Mouse (Mus musculus) lung, embryonic 14.5 days (tissue): ENCODE results near the gene Nelfe. TPM values are rescaled to one million over a fixed set of nuclear protein-coding genes. Genes with fewer than 3 reads are reported as not detected.

Experiments
- ATAC-seq: fragments of 200-750 bp; cut with Nextera tagmentation; 2 replicates; pipeline ENCODE4 v1.8.0; 2017; ENCODE audit warnings: mild to moderate bottlenecking, moderate TSS enrichment, moderate library complexity; ENCODE audit not compliant: insufficient read depth
- DNase-seq: peaks from one replicate; pipeline ENCODE4 v3.0.0-alpha.2; 2015
- H3K27ac ChIP-seq: fragments of 300-500 bp; sonication (generic); 2 replicates; pipeline ENCODE4 v1.5.1; 2014; ENCODE audit warnings: low read depth, mild to moderate bottlenecking, moderate library complexity
- H3K27me3 ChIP-seq: fragments of 300-500 bp; sonication (generic); 2 replicates; pipeline ENCODE4 v1.6.1; 2014; ENCODE audit warnings: low read length, control low read depth; ENCODE audit not compliant: insufficient read depth
- H3K36me3 ChIP-seq: fragments of 300-500 bp; sonication (generic); 2 replicates; pipeline ENCODE4 v1.6.1; 2014; ENCODE audit warnings: control low read depth; ENCODE audit not compliant: insufficient read depth
- H3K4me1 ChIP-seq: fragments of 300-500 bp; sonication (generic); 2 replicates; pipeline ENCODE4 v1.6.1; 2014; ENCODE audit warnings: antibody characterized with exemption, control low read depth; ENCODE audit not compliant: insufficient read depth
- H3K4me2 ChIP-seq: fragments of 300-500 bp; sonication (generic); 2 replicates; pipeline ENCODE4 v1.6.1; 2014; ENCODE audit warnings: mild to moderate bottlenecking
- H3K4me3 ChIP-seq: fragments of 300-500 bp; sonication (generic); 2 replicates; pipeline ENCODE4 v1.5.1; 2014; ENCODE audit warnings: low read depth, low read length
- H3K9ac ChIP-seq: fragments of 300-500 bp; sonication (generic); 2 replicates; pipeline ENCODE4 v1.6.1; 2014
- H3K9me3 ChIP-seq: fragments of 300-500 bp; sonication (generic); 2 replicates; pipeline ENCODE4 v1.6.1; 2016; ENCODE audit warnings: low read depth, low read length, control low read depth
- CTCF ChIP-seq: IDR thresholded peaks from 2 replicates; pipeline ENCODE4 v1.5.1; 2016; ENCODE audit warnings: antibody characterized with exemption, low read depth
- whole genome bisulfite sequencing: fragments of 180-500 bp; shearing (Covaris S2); extraction: QIAGEN DNeasy Blood & Tissue Kit; methylation state at CpG from one replicate; pipeline ENCODE4 v1.1.7; 2014; 5-methylcytosine and 5-hydroxymethylcytosine counted together
- polyA plus RNA-seq: library from polyadenylated mRNA; unstranded; fragments of >200 nt; fragmentation: Nextera tagmentation; extraction: Ambion mirVana; gene quantifications from 2 replicates; pipeline ENCODE4 v1.2.1, GENCODE M21; 2014

The Nelfe gene
- polyA plus RNA-seq, 1 experiment from 2014 or later, result 115 TPM

DNA sequence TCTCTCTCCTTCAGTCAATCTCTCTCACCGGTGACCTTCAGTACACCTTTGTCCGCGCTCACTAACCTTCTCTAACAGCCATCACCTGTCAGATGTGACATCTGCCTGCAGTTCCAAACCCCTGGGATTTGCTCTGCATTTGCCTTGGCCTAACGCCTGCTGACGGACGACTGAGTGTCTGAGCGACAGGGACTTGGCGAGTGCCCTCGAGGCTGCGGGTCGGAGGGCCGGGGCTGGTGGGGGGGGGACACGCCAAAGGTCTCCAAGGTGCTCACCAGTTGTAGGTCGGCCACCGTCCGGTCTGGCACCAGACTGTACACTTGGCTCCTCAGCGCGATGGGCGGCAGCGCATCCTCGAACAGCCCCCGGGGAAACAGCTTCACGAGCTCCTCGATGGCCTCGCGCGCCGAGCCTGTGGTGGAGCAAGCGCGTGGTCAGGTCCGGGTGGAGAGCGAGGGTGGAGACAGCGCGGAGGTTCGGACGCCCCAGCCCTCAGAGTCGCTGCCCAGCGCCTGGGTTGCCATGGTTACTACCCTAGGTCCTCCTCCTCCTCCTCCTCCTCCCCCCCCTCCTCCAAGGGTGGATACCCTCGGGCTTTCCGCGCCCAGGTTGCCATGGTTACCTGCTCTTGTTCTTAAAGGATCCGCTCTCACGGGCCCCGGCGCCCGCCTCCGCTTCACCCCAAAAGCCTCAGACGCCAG lies 13.9 kb upstream of the Nelfe start:
- no peak for TF ChIP-seq CTCF
- H3K4me3 ChIP-seq, result peak overlapping the region; percentile 78
- H3K9me3 ChIP-seq, result no peaks in the 10 kb centered on the region
- H3K27me3 ChIP-seq, result no peaks in the 10 kb centered on the region
- H3K36me3 ChIP-seq, result peaks cover 38% of the 10 kb centered on the region
- peak overlapping the region; percentile 90 for H3K4me2 ChIP-seq
- peak overlapping the region; percentile 48; the same call in 1 of the 2 replicates for H3K27ac ChIP-seq
- WGBS, result 4% methylated on average over 39 of the region's 48 CpGs
- ATAC-seq, result peak; percentile 85
- peak overlapping the region; percentile 66 for H3K9ac ChIP-seq
- DNase-seq, result no peak
- no peaks in the 10 kb centered on the region for H3K4me1 ChIP-seq

DNA sequence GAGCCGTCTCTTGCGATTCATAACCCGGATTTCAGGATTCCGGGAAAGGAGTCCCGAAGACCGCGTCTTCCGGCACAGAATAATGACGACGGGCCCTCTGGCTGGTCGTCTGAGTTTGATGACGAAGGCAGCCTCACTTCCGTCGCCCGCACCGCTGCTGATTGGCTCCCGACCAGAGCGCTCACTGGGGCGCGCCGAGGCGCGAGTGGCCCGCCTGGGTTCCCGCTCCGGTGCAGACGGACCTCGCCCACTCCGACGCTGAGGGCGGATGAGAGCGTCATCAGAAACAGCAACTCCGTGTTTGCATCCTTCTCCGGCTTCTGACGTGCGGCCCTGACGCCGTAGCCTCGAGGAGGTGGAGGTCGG lies 13.4 kb upstream of the Nelfe start, which contains the start of the genes Stk19 and Dxo:
TSS of gene Stk19 (minus strand) at position 90 of the 366 bp plus-strand sequence.
TSS of gene Dxo (plus strand) at position 164 of the 366 bp plus-strand sequence.
- Histone ChIP-seq H3K27me3 (no peaks in the 10 kb centered on the region), H3K27ac (peak within 1 kb of the TSS; percentile 61; the same call in 1 of the 2 replicates), H3K4me2 (peak within 1 kb of the TSS; percentile 90), H3K9ac (peak within 1 kb of the TSS; percentile 66), H3K9me3 (no peaks in the 10 kb centered on the region), H3K4me3 (peak within 1 kb of the TSS; percentile 78), H3K36me3 (peaks cover 41% of the 10 kb centered on the region), H3K4me1 (no peaks in the 10 kb centered on the region)
- ATAC-seq (peak; percentile 90), DNase-seq (peak; percentile 99)
- TF ChIP-seq CTCF, result no peak
- under 1% methylated on average over 40 of the region's 40 CpGs for WGBS

DNA sequence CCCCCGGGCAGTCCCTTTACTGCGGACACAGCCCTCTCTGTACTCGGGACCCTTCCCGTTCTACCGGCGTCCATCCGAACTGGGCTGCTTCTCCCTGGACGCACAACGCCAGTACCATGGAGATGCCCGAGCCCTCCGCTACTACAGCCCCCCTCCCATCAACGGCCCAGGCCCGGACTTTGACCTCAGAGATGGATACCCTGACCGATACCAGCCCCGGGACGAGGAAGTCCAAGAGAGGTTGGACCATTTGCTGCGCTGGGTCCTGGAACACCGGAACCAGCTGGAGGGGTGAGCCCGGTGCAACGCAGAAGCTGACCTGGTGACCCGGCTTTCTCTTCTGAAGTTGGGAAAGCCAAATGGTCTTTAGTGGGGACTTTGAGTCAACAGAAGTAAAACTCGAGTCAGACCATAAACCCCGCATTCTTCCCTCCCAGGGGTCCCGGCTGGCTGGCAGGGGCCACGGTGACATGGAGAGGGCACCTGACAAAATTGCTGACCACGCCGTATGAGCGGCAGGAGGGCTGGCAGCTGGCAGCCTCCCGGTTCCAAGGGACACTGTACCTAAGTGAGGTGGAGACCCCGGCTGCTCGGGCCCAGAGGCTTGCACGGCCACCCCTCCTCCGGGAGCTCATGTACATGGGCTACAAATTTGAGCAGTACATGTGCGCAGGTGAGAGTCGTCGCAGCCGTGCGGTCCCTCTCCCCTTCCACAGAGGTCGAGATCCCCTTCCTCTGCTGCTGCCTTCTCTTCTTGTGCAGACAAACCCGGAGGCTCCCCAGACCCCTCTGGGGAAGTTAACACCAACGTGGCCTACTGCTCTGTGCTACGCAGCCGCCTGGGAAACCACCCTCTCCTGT lies 12.5 kb upstream of the Nelfe start:
- H3K4me2 ChIP-seq, result peak overlapping the region; percentile 90
- ATAC-seq, result peak; percentile 13

DNA sequence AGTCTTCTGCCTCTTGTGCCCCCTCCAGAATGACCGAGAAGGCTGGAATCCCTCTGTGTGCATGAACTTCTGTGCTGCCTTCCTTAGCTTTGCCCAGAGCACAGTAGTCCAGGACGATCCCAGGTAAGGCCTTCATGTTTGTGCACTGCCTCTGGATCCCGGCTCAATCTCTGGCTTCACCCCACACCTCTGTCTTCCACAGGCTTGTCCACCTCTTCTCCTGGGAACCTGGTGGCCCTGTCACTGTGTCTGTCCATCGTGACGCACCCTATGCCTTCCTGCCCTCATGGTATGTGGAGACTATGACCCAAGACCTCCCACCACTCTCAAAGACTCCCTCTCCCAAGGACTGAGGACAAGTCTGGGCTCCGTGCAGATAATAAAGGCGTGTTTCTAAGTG lies 11.4 kb upstream of the Nelfe start:
- no peak overlapping the region for H3K9ac ChIP-seq
- H3K27me3 ChIP-seq, result no peaks in the 10 kb centered on the region
- DNase-seq, result no peak
- H3K36me3 ChIP-seq, result peaks cover 55% of the 10 kb centered on the region
- no peak overlapping the region for H3K27ac ChIP-seq
- no peak for ATAC-seq
- no peaks in the 10 kb centered on the region for H3K4me1 ChIP-seq
- H3K4me2 ChIP-seq, result no peak overlapping the region
- no peaks in the 10 kb centered on the region for H3K9me3 ChIP-seq
- H3K4me3 ChIP-seq, result no peak overlapping the region
- no peak for TF ChIP-seq CTCF
- 86% methylated on average over 7 of the region's 7 CpGs for WGBS

More for the DNA sequence above, 12.5 kb upstream of the Nelfe start:
- peak overlapping the region; percentile 61; the same call in 1 of the 2 replicates for H3K27ac ChIP-seq
- peaks cover 46% of the 10 kb centered on the region for H3K36me3 ChIP-seq
- no peaks in the 10 kb centered on the region for H3K27me3 ChIP-seq
- no peak for TF ChIP-seq CTCF
- 33% methylated on average over 43 of the region's 43 CpGs for WGBS
- no peaks in the 10 kb centered on the region for H3K9me3 ChIP-seq
- peak overlapping the region; percentile 78 for H3K4me3 ChIP-seq
- no peak for DNase-seq
- H3K9ac ChIP-seq, result peak overlapping the region; percentile 66
- no peaks in the 10 kb centered on the region for H3K4me1 ChIP-seq

DNA sequence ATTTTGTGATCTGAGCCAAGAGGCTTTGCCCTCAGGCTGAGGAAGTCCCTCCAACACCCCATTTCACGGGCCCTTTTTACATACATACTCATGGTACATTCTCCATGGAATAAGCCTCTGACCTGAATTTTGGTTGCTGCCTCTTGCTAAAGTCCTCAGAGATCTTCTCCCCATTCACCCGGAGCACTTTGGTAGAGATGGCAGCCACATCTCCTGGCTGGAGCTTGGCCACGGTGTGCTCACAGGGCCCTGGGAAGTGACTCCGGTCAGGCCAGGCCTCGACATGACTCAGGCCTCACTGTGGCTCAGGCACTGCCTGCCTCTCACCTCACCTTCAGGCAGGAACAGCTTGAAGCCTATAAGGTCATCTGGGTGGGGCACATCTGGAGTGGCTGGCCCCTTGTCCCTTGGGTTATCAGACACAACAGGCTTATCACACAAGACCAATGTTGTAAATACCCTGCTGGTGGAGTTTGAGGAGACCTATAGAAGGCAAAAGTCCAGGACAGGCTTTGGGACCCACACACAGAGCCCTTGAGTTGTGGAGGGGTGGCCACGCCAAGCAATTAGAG lies 9.4 kb upstream of the Nelfe start:
- no peak for TF ChIP-seq CTCF
- H3K4me1 ChIP-seq, result no peaks in the 10 kb centered on the region

DNA sequence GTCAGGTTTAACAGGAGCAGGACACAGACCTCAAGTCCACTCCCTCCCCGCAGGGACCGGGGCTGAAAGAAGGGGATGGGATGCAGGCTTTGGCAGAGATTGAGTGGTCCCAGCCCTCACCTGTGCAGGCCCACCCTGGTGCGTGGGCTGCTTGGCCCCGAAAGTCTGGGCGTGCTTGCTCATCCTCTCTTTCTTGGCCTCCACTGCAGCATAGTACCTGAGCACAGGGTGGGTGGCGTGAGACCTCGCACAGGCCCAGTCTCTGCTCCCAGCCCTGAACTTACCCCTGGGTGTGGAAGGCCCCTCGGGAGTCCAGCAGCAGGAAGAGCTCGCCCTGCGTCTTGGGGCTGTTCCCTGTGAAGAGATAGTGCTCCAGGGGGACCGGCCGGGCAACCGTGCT lies 5.3 kb upstream of the Nelfe start:
- Histone ChIP-seq H3K4me1 (0 out of 2 replicates have a peak, but pooled peaks cover 3% of the 10 kb centered on the region), H3K4me3 (no peak overlapping the region), H3K4me2 (no peak overlapping the region), H3K27ac (no peak overlapping the region), H3K9me3 (no peaks in the 10 kb centered on the region), H3K9ac (no peak overlapping the region), H3K36me3 (peaks cover 74% of the 10 kb centered on the region), H3K27me3 (no peaks in the 10 kb centered on the region)
- WGBS, result 89% methylated on average over 13 of the region's 13 CpGs
- TF ChIP-seq CTCF, result no peak
- no peak for ATAC-seq
- no peak for DNase-seq

More for the DNA sequence above, 9.4 kb upstream of the Nelfe start:
- Histone ChIP-seq H3K4me3 (no peak overlapping the region), H3K9me3 (no peaks in the 10 kb centered on the region), H3K27ac (no peak overlapping the region), H3K9ac (no peak overlapping the region), H3K36me3 (peaks cover 66% of the 10 kb centered on the region), H3K27me3 (no peaks in the 10 kb centered on the region), H3K4me2 (no peak overlapping the region)
- DNase-seq (no peak), ATAC-seq (no peak)
- 78% methylated on average over 6 of the region's 6 CpGs for WGBS

- H3K4me2 ChIP-seq, result no peak overlapping the region
- no peak overlapping the region for H3K9ac ChIP-seq
- H3K27me3 ChIP-seq, result no peaks in the 10 kb centered on the region
- DNase-seq (no peak), ATAC-seq (no peak)
- TF ChIP-seq CTCF, result no peak
- H3K9me3 ChIP-seq, result no peaks in the 10 kb centered on the region
- H3K27ac ChIP-seq, result no peak overlapping the region
- peaks cover 55% of the 10 kb centered on the region for H3K36me3 ChIP-seq
- H3K4me3 ChIP-seq, result no peak overlapping the region
- 81% methylated on average over 6 of the region's 6 CpGs for whole genome bisulfite sequencing
- H3K4me1 ChIP-seq, result peaks cover 10% of the 10 kb centered on the region; the same call in 1 of the 2 replicates
Observed at GRCm38 (mm10) chr17:34847192-34847591, 3.0 kb upstream of the Nelfe start.
